Mouse (Mus musculus) ovary, adult 18-20 months (tissue): ENCODE data around the gene Vmn1r85.

Experiments
- DNase-seq: peaks from one replicate; pipeline ENCODE4 v3.0.0; 2022; ENCODE audit warnings: low spot score, mixed read lengths

The Vmn1r85 gene

GRCm38 (mm10) chr7:13037901-13038555, 56.9 kb downstream of the Vmn1r85 start, which contains the start of gene Ube2m:
Gene Ube2m (minus strand): TSS chr7:13038275.
- DNase-seq: peak; percentile 96

- no peak for DNase-seq
Measured at GRCm38 (mm10) chr7:13037366-13037765, 57.6 kb downstream of the Vmn1r85 start.

GRCm38 (mm10) chr7:13036806-13037205, 58.2 kb downstream of the Vmn1r85 start:
- no peak for DNase-seq

- no peak for DNase-seq
Measured at GRCm38 (mm10) chr7:13035211-13035855, 59.6 kb downstream of the Vmn1r85 start.

GRCm38 (mm10) chr7:13034148-13034977, 60.6 kb downstream of the Vmn1r85 start, which contains the start of gene Chmp2a:
Gene Chmp2a (minus strand): TSS chr7:13034807.
- DNase-seq: peak; percentile 95

GRCm38 (mm10) chr7:13033451-13034147, 61.4 kb downstream of the Vmn1r85 start:
- DNase-seq: no peak
